ENCODE assay signal across 8 mouse cellular contexts in genomic region chr19:29045956-29046650, GRCm38 (mm10). TPM values are rescaled to one million over a fixed set of nuclear protein-coding genes. Genes with fewer than 3 reads are reported as not detected.
DNase-seq lines count a peak whose midpoint lies in the region; ATAC-seq and TF ChIP-seq lines count a peak whose summit lies in the region.

No protein-coding gene starts in this region.

- no peaks in the 10 kb centered on the region for H3K36me3 ChIP-seq in lung, postnatal 0 days (ENCODE audit: insufficient read depth, low read length)
- no peaks in the 10 kb centered on the region for H3K36me3 ChIP-seq in forebrain, embryonic 15.5 days
- H3K36me3 ChIP-seq in liver, embryonic 12.5 days, result no peaks in the 10 kb centered on the region

- no peaks in the 10 kb centered on the region for H3K27me3 ChIP-seq in lung, postnatal 0 days (replicated peaks; ENCODE audit: insufficient read depth, low read length)
- no peaks in the 10 kb centered on the region for H3K27me3 ChIP-seq in forebrain, embryonic 15.5 days
- no peaks in the 10 kb centered on the region for H3K27me3 ChIP-seq in liver, embryonic 12.5 days (replicated peaks)

- peak; percentile 38 for DNase-seq in lung, postnatal 0 days (ENCODE audit: low spot score)
- DNase-seq in lung, adult 18-20 months, result no peak
- DNase-seq in yolk sac, embryonic 10.5 days (ENCODE audit: low spot score), result peak; percentile 63
- no peak for DNase-seq in cerebellum, adult 9-10 months
- no peak for DNase-seq in spleen, postnatal 10 days (ENCODE audit: low spot score in 2 of 2)

- ATAC-seq in lung, postnatal 0 days, result no peak
- no peak for ATAC-seq in forebrain, embryonic 15.5 days (replicated peaks)
- no peak for ATAC-seq in liver, embryonic 12.5 days
- ATAC-seq in CD4-positive, CD25-positive, alpha-beta regulatory T cell, adult 4 months, result no peak

- TF ChIP-seq CTCF in lung, postnatal 0 days (IDR thresholded peaks at IDR 0.05), result no peak; the same call in 1 of the 2 replicates

- peak overlapping the region; percentile 88 for H3K4me2 ChIP-seq in lung, postnatal 0 days (replicated peaks; ENCODE audit: low read depth, low read length)
- H3K4me2 ChIP-seq in forebrain, embryonic 15.5 days (replicated peaks), result peak overlapping the region; percentile 87
- peak overlapping the region; percentile 91 for H3K4me2 ChIP-seq in liver, embryonic 12.5 days

- H3K9ac ChIP-seq in lung, postnatal 0 days (replicated peaks; ENCODE audit: low read depth), result 0 out of 2 replicates have a peak overlapping the region, but pooled peaks have one; percentile 4
- H3K9ac ChIP-seq in forebrain, embryonic 15.5 days (replicated peaks), result no peak overlapping the region
- H3K9ac ChIP-seq in liver, embryonic 12.5 days, result peak overlapping the region; percentile 95

- H3K27ac ChIP-seq in lung, postnatal 0 days (ENCODE audit: low read length), result peak overlapping the region; percentile 47; the same call in 1 of the 2 replicates
- no peak overlapping the region for H3K27ac ChIP-seq in forebrain, embryonic 15.5 days (replicated peaks)
- H3K27ac ChIP-seq in liver, embryonic 12.5 days, result no peak overlapping the region; the same call in 1 of the 2 replicates

- no peaks in the 10 kb centered on the region for H3K9me3 ChIP-seq in lung, postnatal 0 days (ENCODE audit: low read length)
- H3K9me3 ChIP-seq in forebrain, embryonic 15.5 days, result no peaks in the 10 kb centered on the region
- H3K9me3 ChIP-seq in liver, embryonic 12.5 days (replicated peaks), result no peaks in the 10 kb centered on the region

- H3K4me1 ChIP-seq in lung, postnatal 0 days (ENCODE audit: insufficient read depth, low read depth, low read length), result no peaks in the 10 kb centered on the region
- peaks cover 17% of the 10 kb centered on the region for H3K4me1 ChIP-seq in forebrain, embryonic 15.5 days
- peaks cover 39% of the 10 kb centered on the region for H3K4me1 ChIP-seq in liver, embryonic 12.5 days

- H3K4me3 ChIP-seq in lung, postnatal 0 days (ENCODE audit: low read depth, low read length), result peak overlapping the region; percentile 86
- peak overlapping the region; percentile 75 for H3K4me3 ChIP-seq in forebrain, embryonic 15.5 days
- peak overlapping the region; percentile 87 for H3K4me3 ChIP-seq in liver, embryonic 12.5 days

- 25% methylated on average over 15 of the region's 15 CpGs for WGBS in lung, postnatal 0 days
- WGBS in forebrain, embryonic 15.5 days, result 33% methylated on average over 15 of the region's 15 CpGs
- WGBS in liver, embryonic 12.5 days (ENCODE audit: insufficient replicate concordance), result 51% methylated on average over 15 of the region's 15 CpGs

- no peak for TF ChIP-seq EP300 in lung, postnatal 0 days (IDR thresholded peaks at IDR 0.05)

RNA-seq across cellular contexts. Expression of gene Ak3, which starts 1.7 kb away (rescaled TPM):
- polyA plus RNA-seq in lung, postnatal 0 days (2015; fragmentation: Nextera tagmentation; extraction: Ambion mirVana), result 79.3 and 81.1 TPM in 2 replicates
- 69.6 and 77.5 TPM in 2 replicates for polyA plus RNA-seq in forebrain, embryonic 15.5 days (2015; fragmentation: Nextera tagmentation; extraction: Ambion mirVana)
- 56.9 and 59.3 TPM in 2 replicates for polyA plus RNA-seq in liver, embryonic 12.5 days (2016; fragmentation: Nextera tagmentation; extraction: Ambion mirVana)
- 10 to 100 TPM; 15.3 to 16.8 TPM for polyA plus RNA-seq in CD4-positive, CD25-positive, alpha-beta regulatory T cell, adult 4 months (2017; shearing (Covaris generic))

RNA-seq across cellular contexts. Expression of gene Rcl1, which starts 55.1 kb away (rescaled TPM):
- 19.3 and 20.1 TPM in 2 replicates for polyA plus RNA-seq in lung, postnatal 0 days (2015; fragmentation: Nextera tagmentation; extraction: Ambion mirVana)
- 36.4 and 37.0 TPM in 2 replicates for polyA plus RNA-seq in forebrain, embryonic 15.5 days (2015; fragmentation: Nextera tagmentation; extraction: Ambion mirVana)
- 81.1 and 83.7 TPM in 2 replicates for polyA plus RNA-seq in liver, embryonic 12.5 days (2016; fragmentation: Nextera tagmentation; extraction: Ambion mirVana)
- polyA plus RNA-seq in CD4-positive, CD25-positive, alpha-beta regulatory T cell, adult 4 months (2017; shearing (Covaris generic)), result 10 to 100 TPM; 22.2 to 26.9 TPM

RNA-seq across cellular contexts. Expression of gene Cdc37l1, which starts 56.0 kb away (rescaled TPM):
- 21.2 and 23.4 TPM in 2 replicates for polyA plus RNA-seq in lung, postnatal 0 days (2015; fragmentation: Nextera tagmentation; extraction: Ambion mirVana)
- 55.8 and 58.1 TPM in 2 replicates for polyA plus RNA-seq in forebrain, embryonic 15.5 days (2015; fragmentation: Nextera tagmentation; extraction: Ambion mirVana)
- 17.8 and 18.1 TPM in 2 replicates for polyA plus RNA-seq in liver, embryonic 12.5 days (2016; fragmentation: Nextera tagmentation; extraction: Ambion mirVana)
- 10 to 100 TPM; 36.0 to 40.7 TPM for polyA plus RNA-seq in CD4-positive, CD25-positive, alpha-beta regulatory T cell, adult 4 months (2017; shearing (Covaris generic))

Comparison
In these comparisons a context has a peak if more than half of its experiments do, and no peak if none do; other contexts are left out.
1. DNase-seq: peak in lung, postnatal 0 days (single experiment) and yolk sac, embryonic 10.5 days (single experiment); none in lung, adult 18-20 months (0 of 2), cerebellum, adult 9-10 months (single experiment) and spleen, postnatal 10 days (0 of 2).
2. Peak in every context shown above with its lines, with median percentiles within 50 percentile points of each other: H3K4me2 ChIP-seq and H3K4me3 ChIP-seq.